Mouse (Mus musculus): Measurements from ENCODE around the gene A2ml1.

The A2ml1 gene

GRCm38 (mm10) chr6:128549463-128550452, 31.6 kb downstream of the A2ml1 start:
- no peak for DNase-seq (ENCODE audit: low read depth, low spot score)

DNA sequence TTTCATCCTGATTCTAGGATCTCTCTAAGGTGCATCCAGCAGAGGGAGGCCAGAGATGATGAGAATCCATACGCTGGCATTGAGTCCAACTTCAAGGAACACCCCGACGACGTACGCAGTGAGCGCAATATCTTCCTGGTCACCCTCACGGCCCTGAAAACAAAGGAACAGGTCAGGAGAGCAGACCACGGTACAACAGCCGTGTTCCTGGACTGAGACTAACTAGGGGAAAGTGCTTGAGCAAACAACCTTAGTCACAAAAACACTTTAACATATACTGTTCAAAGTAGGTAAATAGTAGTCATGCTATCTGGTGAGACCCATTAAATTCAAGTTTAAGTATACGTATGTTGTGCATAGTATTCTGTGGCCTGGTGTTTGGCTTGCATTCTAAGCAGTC, 32.9 kb downstream of the A2ml1 start:
- no peak for DNase-seq (ENCODE audit: low read depth, low spot score)

GRCm38 (mm10) chr6:128545402-128545801, 36.0 kb downstream of the A2ml1 start:
- DNase-seq (ENCODE audit: low read depth, low spot score), result no peak

GRCm38 (mm10) chr6:128543226-128543625, 38.2 kb downstream of the A2ml1 start:
- no peak for DNase-seq (ENCODE audit: low read depth, low spot score)

GRCm38 (mm10) chr6:128535250-128535649, 46.2 kb downstream of the A2ml1 start:
- DNase-seq (ENCODE audit: low read depth, low spot score), result no peak

DNA sequence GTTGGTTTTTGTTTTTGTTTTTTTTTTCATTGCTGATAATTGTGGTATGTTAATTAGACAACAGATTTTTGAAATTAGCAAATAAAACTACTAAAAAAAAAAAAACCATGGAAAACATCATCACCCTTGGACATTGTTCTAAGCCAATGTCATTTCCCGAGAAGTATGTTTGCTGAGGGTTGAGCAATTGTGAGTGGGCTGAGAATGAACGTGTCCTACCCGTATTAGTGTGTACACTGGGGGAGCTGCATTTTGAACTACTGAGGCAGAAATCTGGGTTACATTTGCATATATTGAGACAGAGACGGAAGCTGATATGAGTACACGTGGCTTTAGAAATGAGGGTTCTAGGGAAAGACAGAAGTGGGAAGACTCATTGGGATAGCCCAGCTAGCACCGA, 48.1 kb downstream of the A2ml1 start:
- DNase-seq (ENCODE audit: low read depth, low spot score), result no peak

- DNase-seq (ENCODE audit: low read depth, low spot score), result no peak
Observed at GRCm38 (mm10) chr6:128532701-128533100, 48.7 kb downstream of the A2ml1 start.

DNA sequence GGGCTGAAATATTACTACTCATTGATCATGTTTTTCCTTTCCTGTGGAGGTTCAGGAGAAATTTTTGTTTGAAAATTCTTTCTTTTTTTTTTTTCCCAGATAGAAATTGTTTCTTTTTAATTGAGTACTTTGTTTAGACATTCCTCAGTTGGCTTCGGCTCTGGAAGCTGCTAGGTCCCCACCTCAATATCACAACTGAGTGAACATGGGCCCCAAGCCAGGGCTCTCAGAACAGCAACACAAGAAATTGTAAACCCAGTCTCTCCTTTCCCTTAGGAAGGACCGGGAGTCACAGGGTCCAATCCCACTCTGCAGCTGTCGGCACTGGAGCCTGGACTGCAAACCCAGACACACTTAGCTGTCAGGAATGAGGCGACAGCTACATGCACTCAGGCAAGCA, 52.9 kb downstream of the A2ml1 start:
- no peak for DNase-seq (ENCODE audit: low read depth, low spot score)

GRCm38 (mm10) chr6:128527110-128527509, 54.3 kb downstream of the A2ml1 start:
- DNase-seq (ENCODE audit: low read depth, low spot score), result no peak

DNA sequence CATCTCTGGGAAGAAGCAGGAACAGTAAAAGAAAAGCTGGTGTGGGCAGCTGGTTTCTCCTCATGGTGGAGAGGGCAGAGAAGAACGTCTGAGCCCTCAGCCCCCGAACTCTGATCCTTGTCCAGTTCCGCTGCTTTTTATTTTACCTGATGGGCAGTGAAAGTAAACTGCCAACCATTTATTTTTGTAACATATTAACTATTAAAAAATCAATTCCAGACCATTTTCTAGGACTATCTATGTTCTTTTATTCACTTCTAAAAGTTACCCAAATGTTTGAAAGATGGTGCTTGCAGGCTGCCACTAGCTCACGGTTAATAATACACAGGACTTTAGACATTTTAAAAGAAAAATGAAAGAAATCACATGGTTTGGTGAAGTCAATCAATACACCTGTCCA, 54.8 kb downstream of the A2ml1 start, which contains the start of gene Pzp:
TSS of gene Pzp (minus strand) at position 120 of the 400 bp plus-strand sequence.
- DNase-seq (ENCODE audit: low read depth, low spot score), result no peak

DNA sequence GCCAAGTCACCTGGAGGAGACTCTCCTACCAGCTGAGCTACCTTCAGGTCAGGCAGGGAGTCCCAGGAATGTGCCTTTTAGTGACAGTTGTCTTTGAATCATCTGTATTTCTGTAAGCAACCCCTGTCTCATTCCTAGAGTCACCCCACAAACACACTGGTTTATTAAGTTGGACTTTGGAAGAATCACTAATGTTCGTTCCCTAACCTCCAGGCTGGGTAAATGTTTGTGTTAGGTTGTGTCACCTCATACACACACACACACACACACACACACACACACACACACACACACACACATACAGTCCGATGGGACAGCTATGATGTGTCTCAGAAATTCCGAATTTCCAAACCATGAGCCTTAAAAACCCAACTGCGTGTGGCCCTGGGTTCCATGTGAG, 55.6 kb downstream of the A2ml1 start:
- no peak for DNase-seq (ENCODE audit: low read depth, low spot score)

GRCm38 (mm10) chr6:128523360-128523759, 58.0 kb downstream of the A2ml1 start:
- no peak for DNase-seq (ENCODE audit: low read depth, low spot score)

DNA sequence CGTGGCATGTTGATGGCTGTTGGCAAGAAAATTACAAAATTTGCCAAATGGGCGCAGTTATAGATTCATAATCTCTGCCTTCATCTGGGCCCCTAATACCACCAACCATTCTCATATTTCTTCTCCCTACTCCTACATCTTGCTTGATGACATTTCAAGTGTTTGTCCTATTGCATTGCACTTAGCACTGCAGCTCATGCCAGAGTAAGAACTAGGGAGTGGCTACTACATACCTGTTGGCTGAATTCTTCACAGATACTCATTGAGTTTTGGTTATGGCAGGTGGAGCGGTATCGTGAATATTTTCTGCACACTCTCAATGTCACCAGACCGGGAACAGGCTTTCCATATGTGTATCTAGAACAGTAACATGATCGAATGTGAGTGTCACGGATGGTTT, 62.2 kb downstream of the A2ml1 start:
- DNase-seq (ENCODE audit: low read depth, low spot score), result no peak

DNA sequence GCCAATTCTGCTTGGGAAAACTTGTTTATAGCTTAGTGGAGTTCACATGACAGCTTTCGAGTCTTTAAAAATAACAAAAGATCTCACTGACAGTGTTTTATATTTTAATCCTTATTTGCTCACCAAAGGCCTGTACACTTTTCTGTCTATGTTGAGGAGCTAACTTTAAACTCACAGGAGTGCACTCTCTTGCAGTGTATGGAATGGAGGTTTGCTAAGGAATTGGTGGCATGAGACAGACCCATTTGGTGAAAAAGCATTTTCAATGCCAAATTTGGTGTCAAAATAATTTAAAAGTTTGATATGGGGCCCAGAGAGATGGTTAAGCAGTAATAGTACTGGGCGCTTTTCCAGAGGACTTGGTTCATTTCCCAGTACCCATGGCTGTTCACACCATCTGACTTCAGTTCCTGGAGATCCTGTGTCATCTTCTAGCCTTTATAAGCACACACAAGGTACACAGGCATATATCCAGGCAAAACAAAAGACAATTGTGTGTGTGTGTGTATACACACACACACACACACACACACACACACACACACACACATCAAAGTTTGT, 75.7 kb downstream of the A2ml1 start:
- no peak for DNase-seq (ENCODE audit: low read depth, low spot score)

DNA sequence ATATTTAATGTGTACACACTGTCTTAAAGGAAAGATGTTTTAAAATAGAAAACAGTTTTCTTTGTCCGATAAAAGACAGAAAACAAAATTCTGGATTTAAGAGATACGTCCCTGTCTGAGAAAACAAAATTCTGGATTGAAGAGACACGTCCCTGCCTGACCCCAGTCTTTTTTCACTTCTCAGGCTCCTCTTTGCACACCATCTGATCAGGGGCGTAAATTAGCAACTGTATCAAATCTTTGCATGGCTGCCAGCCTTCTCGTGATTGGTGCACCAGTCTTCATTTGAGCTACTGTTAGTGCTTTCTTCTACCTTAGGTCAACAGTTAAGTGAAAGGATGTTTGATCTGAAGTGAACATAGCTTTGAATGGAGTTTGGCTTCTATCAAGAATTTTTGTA, 76.7 kb downstream of the A2ml1 start:
- no peak for DNase-seq (ENCODE audit: low read depth, low spot score)

DNA sequence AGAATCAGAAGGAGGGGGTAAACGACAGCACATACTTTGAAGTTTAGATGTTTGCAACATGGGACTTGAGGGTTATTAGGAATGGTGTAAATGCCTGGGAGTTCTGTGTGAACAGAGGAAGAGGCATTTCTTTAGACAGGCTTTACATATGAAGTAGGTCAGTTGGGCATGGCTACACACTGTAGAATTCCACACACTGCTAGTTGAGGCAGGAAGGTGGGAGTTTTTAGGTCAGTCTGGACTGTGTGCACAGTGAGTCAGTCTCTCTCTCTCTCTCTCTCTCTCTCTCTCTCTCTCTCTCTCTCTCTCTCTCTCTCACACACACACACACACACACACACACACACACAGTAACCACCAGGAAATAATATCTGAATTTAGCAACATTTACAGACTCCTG, 86.1 kb downstream of the A2ml1 start:
- DNase-seq (ENCODE audit: low read depth, low spot score), result no peak

- DNase-seq (ENCODE audit: low read depth, low spot score), result no peak
Observed at GRCm38 (mm10) chr6:128494646-128495331, 86.6 kb downstream of the A2ml1 start.

DNA sequence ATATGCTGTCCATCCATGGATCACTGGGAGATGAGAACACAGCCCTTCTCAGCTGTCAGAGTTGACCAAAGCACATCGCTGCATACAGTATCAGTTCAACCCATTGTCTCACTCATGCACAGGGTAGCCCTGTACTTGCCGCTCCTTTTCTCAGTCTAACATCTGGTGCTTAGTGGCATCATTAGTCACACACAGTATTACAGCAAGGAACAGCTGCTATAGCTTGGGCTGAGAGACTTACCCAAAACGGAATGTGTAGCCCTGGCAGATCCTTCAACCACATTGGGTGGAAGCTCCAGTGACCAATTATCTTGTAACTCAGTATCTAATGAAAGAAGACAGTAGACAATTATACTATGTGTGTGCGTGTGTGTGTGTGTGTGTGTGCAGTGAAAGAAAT, 89.5 kb downstream of the A2ml1 start:
- no peak for DNase-seq (ENCODE audit: low read depth, low spot score)

DNA sequence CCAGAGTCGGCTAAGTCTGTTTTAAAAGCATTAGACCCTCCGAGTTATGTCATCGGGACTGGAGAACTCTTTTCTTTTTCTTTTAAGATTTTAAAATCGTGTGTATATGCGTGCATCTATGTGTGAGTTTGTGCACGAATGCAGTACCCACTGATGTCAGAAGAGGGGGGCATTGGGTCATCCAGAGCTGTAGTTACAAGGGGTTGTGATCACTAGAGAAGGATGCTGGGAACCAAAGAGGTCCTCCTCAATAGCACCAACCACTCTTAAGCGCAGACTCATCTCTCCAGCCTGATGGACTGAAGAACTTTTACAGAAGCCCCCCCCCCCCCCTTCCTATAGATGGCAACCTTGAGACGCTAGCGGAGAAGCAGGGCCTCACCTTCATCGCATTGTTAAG, 91.3 kb downstream of the A2ml1 start:
- no peak for DNase-seq (ENCODE audit: low read depth, low spot score)

Measured in forelimb bud, embryonic 11.5 days (tissue).